Mouse (Mus musculus) layer of hippocampus, postnatal 25 days (tissue): Measurements from ENCODE around the gene Ak2. TPM values are rescaled to one million over a fixed set of nuclear protein-coding genes. Genes with fewer than 3 reads are reported as not detected.

ENCODE experiments used
- DNase-seq, 2 experiments: peaks; one replicate each; pipeline ENCODE4 v3.0.0; 2022; ENCODE audit warnings: mixed read lengths in 2 of 2, low spot score in 1 of 2; ENCODE audit errors: extremely low spot score in 1 of 2
- total RNA-seq, 2 experiments: library from RNA; stranded (reverse); gene quantifications; 2 replicates each; pipeline ENCODE4 v1.2.3; 2021

The Ak2 gene
- total RNA-seq, 2 experiments from 2014 or later: 27.7 to 30.9 TPM

GRCm38 (mm10) chr4:129008672-129009071 lies 16.9 kb downstream of the Ak2 start:
- no peak for DNase-seq

GRCm38 (mm10) chr4:129009521-129009920 lies 17.8 kb downstream of the Ak2 start:
- no peak for DNase-seq

- no peak for DNase-seq
Measured at GRCm38 (mm10) chr4:129011604-129012121, 19.9 kb downstream of the Ak2 start.

GRCm38 (mm10) chr4:129013151-129013864 lies 21.6 kb downstream of the Ak2 start:
- no peak for DNase-seq

- DNase-seq: no peak
Measured at GRCm38 (mm10) chr4:129016329-129016728, 24.6 kb downstream of the Ak2 start.

- DNase-seq: no peak
Measured at GRCm38 (mm10) chr4:129017150-129017549, 25.4 kb downstream of the Ak2 start.

GRCm38 (mm10) chr4:129018788-129019435 lies 27.2 kb downstream of the Ak2 start:
- DNase-seq: no peak

GRCm38 (mm10) chr4:129019788-129020187 lies 28.0 kb downstream of the Ak2 start:
- no peak for DNase-seq

- peak; percentile 43 to 57 for DNase-seq
Measured at GRCm38 (mm10) chr4:129020454-129020853, 28.7 kb downstream of the Ak2 start.

GRCm38 (mm10) chr4:129021426-129021825 lies 29.7 kb downstream of the Ak2 start:
- DNase-seq: no peak

GRCm38 (mm10) chr4:129021886-129022285 lies 30.1 kb downstream of the Ak2 start:
- no peak for DNase-seq

- DNase-seq: no peak
Measured at GRCm38 (mm10) chr4:129023884-129024283, 32.1 kb downstream of the Ak2 start.

GRCm38 (mm10) chr4:129024775-129025174 lies 33.0 kb downstream of the Ak2 start:
- no peak for DNase-seq

- no peak for DNase-seq
Measured at GRCm38 (mm10) chr4:129025707-129026106, 33.9 kb downstream of the Ak2 start.

GRCm38 (mm10) chr4:129030746-129031145 lies 39.0 kb downstream of the Ak2 start:
- no peak for DNase-seq

- DNase-seq: no peak
Measured at GRCm38 (mm10) chr4:129031408-129031965, 39.7 kb downstream of the Ak2 start.

GRCm38 (mm10) chr4:129032133-129032962 lies 40.6 kb downstream of the Ak2 start:
- no peak for DNase-seq

- DNase-seq: no peak
Measured at GRCm38 (mm10) chr4:129032963-129033951, 41.5 kb downstream of the Ak2 start.

GRCm38 (mm10) chr4:129034224-129034623 lies 42.5 kb downstream of the Ak2 start:
- DNase-seq: no peak
